Mouse (Mus musculus) olfactory bulb, adult 2 months (tissue): ENCODE data around the gene Slc25a31.

Source experiments
- CTCF ChIP-seq: fragments of 200-500 bp; IDR thresholded peaks from 2 replicates; pipeline ENCODE4 v1.5.1; 2012; ENCODE audit warnings: low read depth, mild to moderate bottlenecking, low read length, moderate library complexity; ENCODE audit not compliant: insufficient read depth
- POLR2A ChIP-seq: fragments of 200-500 bp; IDR thresholded peaks from 2 replicates; pipeline ENCODE4 v1.6.1; 2012; ENCODE audit warnings: mild to moderate bottlenecking, low read depth, low read length, moderate library complexity; ENCODE audit not compliant: insufficient read depth

- TF ChIP-seq CTCF (no peak), POLR2A (no peak)
Observed at GRCm38 (mm10) chr3:40738381-40738912, 29.8 kb downstream of the Slc25a31 start.
